Mouse (Mus musculus) limb, embryonic 14.5 days (tissue): ENCODE measurements at regions not wholly inside any gene's neighbourhood (a gene's known extent, or its start where the extent isn't known, plus 50 kb on each side); places are given as distances from the start of the nearest gene placed in this dataset.

Experiments
- ATAC-seq: fragments of 200-750 bp; cut with Nextera tagmentation; 2 replicates; pipeline ENCODE4 v1.8.0; 2017; ENCODE audit warnings: low read depth, moderate number of reproducible peaks, moderate TSS enrichment; ENCODE audit not compliant: low FRiP score
- DNase-seq: peaks from one replicate; pipeline ENCODE4 v3.0.0-alpha.2; 2015; ENCODE audit warnings: low spot score
- H3K27ac ChIP-seq: fragments of 300-500 bp; sonication (generic); replicated peaks from 2 replicates; pipeline ENCODE4 v1.5.1; 2014; ENCODE audit warnings: low read depth, mild to moderate bottlenecking, low read length, moderate library complexity, mixed read lengths
- H3K27me3 ChIP-seq: fragments of 300-500 bp; sonication (generic); 2 replicates; pipeline ENCODE4 v1.6.1; 2014; ENCODE audit warnings: low read length, mixed read lengths; ENCODE audit not compliant: control insufficient read depth, insufficient read depth
- H3K36me3 ChIP-seq: fragments of 300-500 bp; sonication (generic); 2 replicates; pipeline ENCODE4 v1.6.1; 2014; ENCODE audit warnings: mild to moderate bottlenecking, low read length, moderate library complexity, mixed read lengths; ENCODE audit not compliant: control insufficient read depth, insufficient read depth
- H3K4me1 ChIP-seq: fragments of 300-500 bp; sonication (generic); 2 replicates; pipeline ENCODE4 v1.6.1; 2014; ENCODE audit warnings: antibody characterized with exemption, low read length, mixed read lengths; ENCODE audit not compliant: control insufficient read depth, insufficient read depth
- H3K4me2 ChIP-seq: fragments of 300-500 bp; sonication (generic); replicated peaks from 2 replicates; pipeline ENCODE4 v1.6.1; 2014; ENCODE audit warnings: low read depth, mild to moderate bottlenecking, low read length, moderate library complexity; ENCODE audit not compliant: severe bottlenecking
- H3K4me3 ChIP-seq: fragments of 300-500 bp; sonication (generic); replicated peaks from 2 replicates; pipeline ENCODE4 v1.5.1; 2014; ENCODE audit warnings: low read length
- H3K9ac ChIP-seq: fragments of 300-500 bp; sonication (generic); 2 replicates; pipeline ENCODE4 v1.6.1; 2014; ENCODE audit warnings: mild to moderate bottlenecking, low read depth, low read length, moderate library complexity; ENCODE audit not compliant: severe bottlenecking
- H3K9me3 ChIP-seq: fragments of 300-500 bp; sonication (generic); 2 replicates; pipeline ENCODE4 v1.6.1; 2016; ENCODE audit warnings: low read length; ENCODE audit not compliant: control insufficient read depth
- POLR2A ChIP-seq: fragments of 200-500 bp; IDR thresholded peaks from 2 replicates; pipeline ENCODE4 v1.8.0; 2012; ENCODE audit warnings: inconsistent platforms, mild to moderate bottlenecking, moderate library complexity, borderline replicate concordance; ENCODE audit not compliant: insufficient read depth, insufficient read length; ENCODE audit errors: extremely low read depth
- WGBS: fragments of 180-500 bp; shearing (Covaris S2); extraction: QIAGEN DNeasy Blood & Tissue Kit; methylation state at CpG from one replicate; pipeline ENCODE4 v1.1.7; 2014; 5-methylcytosine and 5-hydroxymethylcytosine counted together

- peaks cover 6% of the 10 kb centered on the region; the same call in 1 of the 2 replicates for H3K4me1 ChIP-seq
- H3K4me2 ChIP-seq = no peak overlapping the region
- no peak overlapping the region for H3K4me3 ChIP-seq
- no peaks in the 10 kb centered on the region for H3K36me3 ChIP-seq
- no peak overlapping the region for H3K9ac ChIP-seq
- H3K9me3 ChIP-seq = no peaks in the 10 kb centered on the region
- DNase-seq = no peak
- ATAC-seq = no peak
- TF ChIP-seq POLR2A = no peak
- WGBS = 85% methylated on average over 11 of the region's 11 CpGs
- no peaks in the 10 kb centered on the region for H3K27me3 ChIP-seq
- no peak overlapping the region for H3K27ac ChIP-seq
These were observed 55.5 kb downstream of the E030025P04Rik start for GRCm38 (mm10) chr11:109088488-109089252.

- peaks cover 24% of the 10 kb centered on the region for H3K4me1 ChIP-seq
- TF ChIP-seq POLR2A = no peak
- H3K4me2 ChIP-seq = no peak overlapping the region
- ATAC-seq (peak; percentile 68), DNase-seq (no peak)
- H3K9ac ChIP-seq = no peak overlapping the region
- H3K27me3 ChIP-seq = no peaks in the 10 kb centered on the region
- H3K36me3 ChIP-seq = no peaks in the 10 kb centered on the region
- no peak overlapping the region for H3K4me3 ChIP-seq
- 37% methylated on average over 4 of the region's 4 CpGs for WGBS
- H3K9me3 ChIP-seq = no peaks in the 10 kb centered on the region
- H3K27ac ChIP-seq = peak overlapping the region; percentile 58; the same call in 1 of the 2 replicates
These were observed 62.2 kb downstream of the E030025P04Rik start for GRCm38 (mm10) chr11:109081957-109082356.

GRCm38 (mm10) chr11:109081454-109081853 is 62.7 kb downstream of the E030025P04Rik start:
- ATAC-seq = peak; percentile 59; the same call in 1 of the 2 replicates
- 11% methylated on average over 10 of the region's 10 CpGs for WGBS
- no peak for TF ChIP-seq POLR2A
- H3K4me1 ChIP-seq = peaks cover 26% of the 10 kb centered on the region
- no peaks in the 10 kb centered on the region for H3K36me3 ChIP-seq
- H3K9ac ChIP-seq = no peak overlapping the region
- H3K9me3 ChIP-seq = no peaks in the 10 kb centered on the region
- H3K4me3 ChIP-seq = no peak overlapping the region
- peak overlapping the region; percentile 58; the same call in 1 of the 2 replicates for H3K27ac ChIP-seq
- peak overlapping the region; percentile 21; the same call in 1 of the 2 replicates for H3K4me2 ChIP-seq
- H3K27me3 ChIP-seq = no peaks in the 10 kb centered on the region
- DNase-seq = peak; percentile 16

GRCm38 (mm10) chr11:109080847-109081415 is 63.2 kb downstream of the E030025P04Rik start:
- peak overlapping the region; percentile 58; the same call in 1 of the 2 replicates for H3K27ac ChIP-seq
- H3K4me3 ChIP-seq = no peak overlapping the region
- no peak for TF ChIP-seq POLR2A
- H3K27me3 ChIP-seq = no peaks in the 10 kb centered on the region
- no peaks in the 10 kb centered on the region for H3K36me3 ChIP-seq
- DNase-seq (peak; percentile 45), ATAC-seq (peak; percentile 53; the same call in 1 of the 2 replicates)
- H3K9me3 ChIP-seq = no peaks in the 10 kb centered on the region
- 32% methylated on average over 9 of the region's 9 CpGs for WGBS
- peak overlapping the region; percentile 21; the same call in 1 of the 2 replicates for H3K4me2 ChIP-seq
- peaks cover 27% of the 10 kb centered on the region for H3K4me1 ChIP-seq
- H3K9ac ChIP-seq = no peak overlapping the region

GRCm38 (mm10) chr11:109079466-109079865 is 64.7 kb downstream of the E030025P04Rik start:
- WGBS = 61% methylated on average over 4 of the region's 4 CpGs
- DNase-seq = no peak
- ATAC-seq = no peak

More at GRCm38 (mm10) chr11:109079466-109079865, 64.7 kb downstream of the E030025P04Rik start:
- no peaks in the 10 kb centered on the region for H3K36me3 ChIP-seq
- no peaks in the 10 kb centered on the region for H3K27me3 ChIP-seq
- H3K4me2 ChIP-seq = no peak overlapping the region
- H3K9me3 ChIP-seq = no peaks in the 10 kb centered on the region
- peaks cover 21% of the 10 kb centered on the region for H3K4me1 ChIP-seq
- no peak overlapping the region for H3K27ac ChIP-seq
- H3K9ac ChIP-seq = no peak overlapping the region
- H3K4me3 ChIP-seq = no peak overlapping the region
- no peak for TF ChIP-seq POLR2A
